Mouse (Mus musculus) c-Kit-negative CD71-positive TER-119-positive erythroid progenitor cells, embryonic 14.5 days (primary cell): ENCODE data around the gene Naaa.
A peak's percentile ranks its signal among the peaks of the same experiment; 100 is the strongest.

Experiments
- DNase-seq: peaks from one replicate; pipeline ENCODE4 v3.0.0-alpha.2; 2013; ENCODE audit warnings: low read depth, low spot score

Naaa gene

GRCm38 (mm10) chr5:92277437-92278394, at the start of gene Naaa:
Naaa (minus strand) TSS chr5:92278170.
- DNase-seq: peak; percentile 40

DNA sequence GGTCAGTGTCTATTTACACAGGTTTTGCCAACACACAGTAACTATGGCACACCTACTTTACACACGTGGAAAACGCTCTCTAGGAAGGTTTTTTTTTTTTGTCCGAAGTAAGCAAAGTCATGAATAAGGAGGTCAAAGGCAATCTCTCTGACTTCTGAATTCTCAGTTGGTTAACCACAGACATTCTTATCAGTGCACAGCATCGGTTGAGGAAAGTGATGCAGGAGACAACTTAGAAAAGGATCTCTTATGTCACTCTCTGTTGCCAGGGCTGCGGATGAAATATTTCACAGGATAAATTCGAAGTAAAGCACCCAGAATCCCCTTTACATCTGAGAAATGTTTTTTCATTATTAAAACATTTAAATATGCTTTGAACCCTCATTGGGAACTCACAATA, 49.4 kb upstream of the Naaa start:
- no peak for DNase-seq

DNA sequence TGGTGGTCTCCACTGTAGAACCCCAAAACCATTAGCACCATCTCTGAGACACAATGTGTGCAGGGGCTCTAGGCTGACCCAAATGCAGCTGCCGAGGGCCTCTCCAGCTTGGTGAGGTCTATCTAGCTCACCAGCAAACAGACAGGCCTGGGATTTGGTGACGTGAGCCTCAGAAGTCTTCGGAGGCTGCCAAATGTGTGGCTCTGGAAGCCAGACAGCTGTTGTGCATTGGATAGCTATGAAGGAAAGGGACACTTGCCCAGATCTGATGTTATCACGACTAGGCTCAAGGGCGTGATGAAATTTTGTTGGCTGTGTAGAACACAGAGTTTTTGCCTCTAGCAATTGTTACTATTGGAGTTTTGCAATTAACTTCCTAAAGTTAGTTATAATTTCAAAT, 45.3 kb upstream of the Naaa start:
- no peak for DNase-seq

DNA sequence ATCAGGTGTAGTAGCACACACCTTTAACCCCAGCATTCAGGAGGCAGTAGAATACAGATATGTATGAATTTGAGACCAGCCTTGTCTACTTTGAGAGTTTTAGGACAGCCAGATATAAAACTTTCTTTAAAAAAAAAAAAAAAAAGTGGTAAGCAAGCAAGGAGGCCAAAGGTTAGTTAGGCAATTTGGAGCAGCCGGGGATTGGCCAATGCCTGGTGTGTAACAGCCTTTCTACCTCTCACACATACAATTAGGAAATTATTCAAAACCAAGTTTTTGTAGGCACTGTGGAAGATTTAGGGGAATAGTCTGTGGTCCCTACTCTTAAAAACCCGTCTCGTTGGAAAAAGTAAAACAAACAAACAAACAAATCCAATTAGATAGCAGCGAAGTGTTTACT, 44.6 kb upstream of the Naaa start:
- DNase-seq: no peak

GRCm38 (mm10) chr5:92321631-92322400, 43.8 kb upstream of the Naaa start:
- DNase-seq: no peak

DNA sequence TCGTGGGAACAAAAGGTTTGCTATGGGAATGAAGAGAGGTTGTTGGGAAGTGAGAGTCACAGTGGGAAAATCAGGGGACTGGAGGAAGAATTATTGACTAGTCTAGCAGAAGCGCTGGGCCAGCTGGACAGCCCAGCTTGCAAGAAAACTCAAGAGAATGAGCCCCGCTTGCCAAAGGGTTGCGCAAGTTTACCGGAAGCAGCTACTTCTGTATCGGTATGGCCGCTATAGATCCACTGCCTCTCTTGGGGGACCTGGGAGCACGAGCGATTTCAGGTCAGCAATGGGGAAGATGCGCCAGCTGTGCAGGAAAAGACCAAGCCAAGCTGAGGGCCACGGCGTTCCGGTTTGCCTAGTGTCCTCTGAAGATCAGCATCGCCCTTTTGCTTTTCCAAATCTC, 40.6 kb upstream of the Naaa start:
- DNase-seq: no peak

DNA sequence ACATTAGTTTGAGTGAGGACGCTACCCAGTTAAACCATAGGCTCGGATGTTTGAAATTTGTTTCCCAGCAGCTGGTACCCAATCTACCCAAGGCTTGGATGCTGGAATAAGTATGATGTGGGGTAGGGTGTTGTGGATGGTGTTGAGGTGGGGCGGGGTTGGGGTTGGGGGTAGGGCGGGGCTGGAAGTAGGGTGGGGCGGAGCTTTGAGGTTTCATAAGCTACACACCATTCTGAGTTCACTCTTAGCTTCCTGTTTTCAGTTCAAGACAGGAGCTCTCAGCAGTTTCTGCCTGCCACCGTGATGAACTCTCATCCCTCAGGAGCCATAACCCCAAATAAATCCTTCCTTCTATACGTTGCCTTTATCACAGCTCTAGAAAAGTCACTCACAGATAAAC, 40.1 kb upstream of the Naaa start:
- no peak for DNase-seq

- no peak for DNase-seq
Measured at GRCm38 (mm10) chr5:92313776-92314175, 35.8 kb upstream of the Naaa start.

DNA sequence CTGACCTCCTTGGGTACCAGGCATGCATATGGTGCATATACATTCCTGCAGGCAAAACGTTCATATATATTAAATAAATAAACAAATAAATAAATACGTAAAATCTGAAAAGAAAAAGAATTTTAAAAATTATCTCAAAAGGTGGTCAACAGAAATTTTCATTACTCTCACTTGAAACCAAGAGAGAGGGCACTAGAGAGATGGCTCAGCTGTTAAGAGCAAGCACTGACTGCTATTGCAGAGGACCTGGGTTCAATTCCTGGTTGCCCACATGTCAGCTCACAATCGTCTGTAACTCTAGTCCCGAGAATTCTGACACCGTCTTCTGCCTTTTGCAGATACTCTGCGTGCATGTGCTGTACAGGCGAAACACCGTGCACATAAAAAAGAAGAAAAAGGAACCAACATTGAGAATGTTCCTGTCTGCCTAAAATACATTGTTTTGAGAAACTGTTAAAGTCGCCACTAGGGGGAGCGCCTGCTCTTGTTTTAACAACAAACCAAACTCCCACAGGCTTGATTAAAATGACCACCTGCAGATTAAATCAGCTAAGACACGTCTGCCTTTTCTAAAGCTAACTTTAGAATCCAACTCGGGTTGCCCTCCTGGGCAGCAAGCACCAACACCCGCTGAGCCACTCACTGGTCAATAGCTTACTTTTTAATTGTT, 34.2 kb upstream of the Naaa start:
- DNase-seq: peak; percentile 60

- peak; percentile 69 for DNase-seq
Measured at GRCm38 (mm10) chr5:92309681-92310511, 31.9 kb upstream of the Naaa start, which contains the start of gene Sdad1. Sdad1 (minus strand) TSS chr5:92310479.

DNA sequence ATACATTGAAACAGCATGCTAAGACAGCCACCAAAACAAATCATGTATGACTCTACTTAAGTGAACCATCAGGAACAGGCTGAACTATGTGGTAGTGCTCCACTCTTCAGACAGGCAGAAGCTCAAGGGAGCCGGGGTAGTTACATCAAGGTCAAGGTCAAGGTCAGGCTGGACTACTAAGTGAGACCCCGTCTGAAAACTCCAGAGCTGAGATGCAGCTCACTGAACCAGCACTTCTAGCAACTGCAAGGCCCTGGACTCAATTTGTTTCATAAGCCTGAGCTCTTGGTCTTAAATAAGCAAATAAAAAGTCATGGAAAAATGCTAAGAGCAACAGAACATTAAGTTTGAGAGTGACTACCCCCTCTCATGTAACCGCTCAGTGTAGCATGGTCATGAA, 26.3 kb upstream of the Naaa start:
- DNase-seq: no peak

DNA sequence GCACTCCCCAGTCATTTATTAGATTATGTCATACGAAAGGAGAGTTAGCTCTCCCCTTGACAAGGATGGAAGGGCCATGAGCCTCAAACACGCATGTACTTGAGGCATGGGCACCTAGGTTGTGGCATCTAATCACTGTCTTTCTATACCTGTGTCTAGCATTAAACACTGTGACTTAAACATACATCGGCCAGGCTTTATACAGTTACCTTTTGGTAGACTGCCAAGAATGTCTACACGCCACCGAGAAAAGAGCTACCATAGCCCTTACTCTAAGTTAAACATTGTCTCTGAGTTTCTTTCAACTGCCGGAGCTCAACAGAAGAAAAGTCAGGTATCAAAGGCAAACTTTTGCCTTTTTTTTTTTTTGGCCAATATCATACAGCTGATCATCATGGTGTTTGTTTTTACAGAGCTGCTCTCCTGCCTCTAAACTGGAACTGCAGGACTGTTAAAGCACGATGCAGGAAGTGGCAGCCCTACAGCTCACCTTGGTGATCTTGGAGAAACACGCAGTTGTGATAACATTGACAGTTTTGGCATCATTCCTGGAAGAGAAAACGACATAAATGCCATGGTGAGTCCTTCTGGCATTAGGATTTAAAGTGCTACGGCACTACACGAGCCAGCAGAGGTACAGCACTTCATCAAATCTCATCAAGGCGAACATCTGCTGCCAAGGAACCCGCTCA, 24.3 kb upstream of the Naaa start:
- DNase-seq: no peak

DNA sequence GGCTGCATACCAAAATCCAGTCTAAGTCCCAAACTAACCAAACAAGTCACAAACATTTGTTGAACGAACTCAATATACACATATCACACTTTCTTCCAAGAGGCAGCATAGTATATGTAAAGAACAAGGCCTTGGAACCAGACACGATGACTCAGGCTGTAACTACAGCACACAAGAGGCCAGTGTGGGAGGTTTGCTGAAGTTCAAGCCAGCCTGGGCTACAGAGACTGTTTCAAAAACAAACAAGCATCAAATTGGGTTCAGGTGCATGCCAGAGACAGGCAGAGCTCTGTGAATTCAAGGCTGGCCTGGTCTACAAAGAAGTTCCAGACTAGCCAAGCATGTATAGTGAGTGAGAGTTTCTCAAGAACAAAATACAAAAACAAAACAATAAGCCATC, 16.6 kb upstream of the Naaa start:
- DNase-seq: no peak

DNA sequence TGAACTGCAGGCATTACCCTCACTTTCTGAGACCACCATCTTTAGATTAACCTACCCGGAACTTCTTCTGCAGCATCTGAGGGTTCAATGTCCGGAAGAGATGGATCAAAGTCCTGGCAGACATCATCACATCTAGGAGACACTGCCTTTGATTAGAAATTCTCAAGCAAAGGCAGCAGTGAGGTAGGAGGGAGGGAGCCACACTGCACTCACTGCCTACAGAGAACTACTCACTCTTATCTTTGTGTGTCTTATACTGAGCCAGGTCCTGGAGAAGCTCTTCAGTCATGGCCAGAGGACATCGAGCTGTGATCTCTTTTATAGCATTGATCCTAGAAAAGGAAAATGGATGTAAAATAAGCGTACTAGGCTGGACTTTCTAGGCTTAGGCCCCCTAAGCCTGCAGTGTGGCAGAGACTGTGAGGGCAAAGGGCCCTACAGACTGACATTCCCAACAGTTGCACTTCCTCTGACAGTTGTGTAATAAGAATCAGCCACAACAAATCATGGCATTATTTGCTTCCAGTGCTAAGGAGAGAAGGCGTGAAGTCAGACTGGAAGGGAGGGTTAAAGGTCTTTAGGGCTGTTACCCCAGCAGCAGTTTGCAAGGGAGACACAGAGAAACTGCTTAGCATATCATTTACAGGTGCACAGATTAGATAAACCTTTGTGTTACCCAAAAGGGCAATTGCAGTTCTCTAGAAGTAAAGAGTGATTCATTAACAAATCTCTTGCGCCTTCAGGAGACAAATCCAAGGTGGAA, 13.9 kb upstream of the Naaa start:
- DNase-seq: no peak

DNA sequence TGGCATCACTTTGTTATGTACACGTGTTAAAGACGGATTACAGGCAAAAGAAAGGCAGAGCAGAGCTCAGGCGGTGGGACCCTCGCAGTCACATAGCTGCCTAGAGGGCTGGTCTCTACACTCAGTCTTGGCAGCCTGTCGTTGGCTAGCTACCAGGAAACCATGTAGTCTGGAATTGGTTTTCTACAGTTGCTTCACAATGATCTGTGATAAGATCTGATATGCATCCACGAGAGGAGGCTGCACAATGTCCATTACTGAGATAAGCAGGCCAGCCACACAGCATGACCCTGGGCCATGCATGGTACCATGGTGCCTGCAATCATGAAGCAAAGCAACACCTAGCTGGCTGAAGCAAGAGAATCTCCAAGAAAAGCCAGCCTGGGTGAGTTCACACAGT, 9.9 kb upstream of the Naaa start:
- DNase-seq: no peak

GRCm38 (mm10) chr5:92283107-92283506, 5.1 kb upstream of the Naaa start:
- DNase-seq: peak; percentile 56

DNA sequence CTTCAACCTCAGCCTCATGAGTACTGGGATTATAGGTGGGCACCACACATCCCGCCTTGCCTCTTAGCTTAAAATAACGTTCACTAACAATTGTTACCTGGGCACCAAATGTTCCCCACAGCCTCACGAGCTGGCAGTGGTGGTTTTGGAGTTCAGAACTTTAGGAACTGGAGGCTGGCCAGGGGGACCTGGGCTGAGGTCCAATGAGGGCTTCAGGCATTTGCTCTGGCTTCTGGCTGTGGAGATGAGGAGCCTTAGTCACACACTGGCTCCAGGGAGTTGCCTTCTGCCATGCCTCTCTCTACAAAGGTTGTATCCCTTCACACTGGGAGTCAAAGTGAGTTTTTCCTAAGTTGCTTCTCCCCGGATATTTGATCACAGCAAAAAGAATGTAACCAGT, 4.6 kb upstream of the Naaa start:
- DNase-seq: no peak

DNA sequence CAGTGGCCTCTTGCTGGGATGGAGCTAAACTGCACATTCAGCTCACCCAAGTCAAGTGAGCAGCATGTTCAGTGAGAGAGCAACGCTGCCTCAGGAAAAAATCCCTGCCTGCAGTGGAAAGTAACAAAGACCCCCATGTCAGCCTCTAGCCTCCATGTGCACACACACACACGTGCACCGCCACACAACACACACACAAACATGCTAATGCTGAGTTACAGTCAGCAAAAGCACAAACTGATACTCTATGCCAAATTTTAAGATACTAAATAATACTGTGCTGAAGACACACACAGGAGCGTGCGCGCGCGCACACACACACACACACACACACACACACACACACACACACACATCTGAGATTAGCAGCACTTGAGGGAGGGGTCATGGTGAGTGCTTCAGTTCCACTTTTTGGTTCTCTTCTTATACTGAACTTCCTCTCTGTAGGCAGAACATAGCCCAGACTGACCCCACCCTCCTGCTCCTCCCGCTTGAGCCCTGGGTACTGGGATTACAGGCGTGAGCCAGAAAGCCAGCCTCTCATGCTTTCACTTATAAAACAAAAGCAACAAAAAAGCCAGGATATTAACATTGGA, 1.1 kb upstream of the Naaa start:
- no peak for DNase-seq

DNA sequence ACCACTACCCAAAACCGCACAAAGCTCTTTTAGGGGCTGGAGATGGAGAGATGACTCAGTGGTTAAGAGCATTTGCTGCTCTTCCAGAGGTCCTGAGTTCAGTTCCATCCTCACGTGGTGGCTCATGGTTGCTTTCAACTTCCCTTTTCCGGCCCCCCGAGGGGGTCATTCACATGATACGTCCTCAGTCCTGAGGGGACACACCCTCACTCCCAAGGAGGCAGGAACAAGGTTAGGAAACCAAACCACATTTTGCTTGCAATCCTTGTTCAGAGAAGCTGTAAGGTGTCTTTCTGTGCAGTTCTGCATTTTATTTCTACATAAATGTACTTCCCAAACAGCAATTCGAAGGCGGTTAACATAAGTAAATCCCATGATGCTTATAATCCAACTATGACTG, 7.5 kb downstream of the Naaa start:
- no peak for DNase-seq
